Mouse (Mus musculus) MEL (cell line): ENCODE measurements around the gene Zswim9. TPM values are rescaled to one million over a fixed set of nuclear protein-coding genes. Genes with fewer than 3 reads are reported as not detected.

Source experiments
- DNase-seq: peaks from one replicate; pipeline ENCODE4 v3.0.0; 2011; ENCODE audit warnings: low read depth, low spot score
- H3K27ac ChIP-seq: 2 replicates; pipeline ENCODE4 v1.5.1; 2012; ENCODE audit warnings: low read depth, mild to moderate bottlenecking, control low read depth, low read length, moderate library complexity; ENCODE audit not compliant: control insufficient read depth
- H3K27me3 ChIP-seq, 2 experiments: fragments of 150-350 bp in 1 of 2; sonication (generic) in 1 of 2; 2 replicates each; pipeline ENCODE4 v1.6.1; 2012; ENCODE audit warnings: low read length in 2 of 2, mild to moderate bottlenecking in 2 of 2, improper control_type of control experiment in 1 of 2, moderate library complexity in 1 of 2; ENCODE audit not compliant: insufficient read depth in 2 of 2, control insufficient read depth in 1 of 2
- H3K36me3 ChIP-seq, 2 experiments: 2 replicates each; pipeline ENCODE4 v1.6.1; 2012 to 2014; ENCODE audit warnings: low read length in 2 of 2, improper control_type of control experiment in 1 of 2, inconsistent platforms in 1 of 2, mild to moderate bottlenecking in 1 of 2; ENCODE audit not compliant: insufficient read depth in 2 of 2, control insufficient read depth in 1 of 2
- H3K4me1 ChIP-seq, 2 experiments: fragments of 150-350 bp in 1 of 2; sonication (generic) in 1 of 2; 2 replicates each; pipeline ENCODE4 v1.6.1; 2012; ENCODE audit warnings: low read length in 2 of 2, improper control_type of control experiment in 1 of 2, mild to moderate bottlenecking in 1 of 2; ENCODE audit not compliant: insufficient read depth in 2 of 2, control insufficient read depth in 1 of 2
- H3K4me3 ChIP-seq, 2 experiments: fragments of 150-350 bp in 1 of 2; sonication (generic) in 1 of 2; 2 replicates each; pipeline ENCODE4 v1.5.1; 2012; ENCODE audit warnings: low read depth in 2 of 2, low read length in 2 of 2, mild to moderate bottlenecking in 2 of 2, moderate library complexity in 2 of 2, control low read depth in 1 of 2, improper control_type of control experiment in 1 of 2; ENCODE audit not compliant: control insufficient read depth in 1 of 2, insufficient read depth in 1 of 2
- H3K79me2 ChIP-seq: 2 replicates; pipeline ENCODE4 v1.6.1; 2012; ENCODE audit warnings: mild to moderate bottlenecking, low read length, moderate library complexity; ENCODE audit not compliant: control insufficient read depth, poor library complexity, insufficient read depth
- H3K9ac ChIP-seq: 2 replicates; pipeline ENCODE4 v1.6.1; 2012; ENCODE audit warnings: low read depth, mild to moderate bottlenecking, control low read depth, low read length, moderate library complexity; ENCODE audit not compliant: control insufficient read depth, poor library complexity, severe bottlenecking
- H3K9me3 ChIP-seq: fragments of 150-350 bp; sonication (generic); replicated peaks from 2 replicates; pipeline ENCODE4 v1.6.1; 2012; ENCODE audit warnings: mild to moderate bottlenecking, low read length, improper control_type of control experiment, moderate library complexity; ENCODE audit not compliant: insufficient read depth
- CHD1 ChIP-seq: IDR thresholded peaks from 2 replicates; pipeline ENCODE4 v1.6.1; 2012; ENCODE audit warnings: low read depth, mild to moderate bottlenecking, inconsistent platforms, low read length, improper control_type of control experiment
- CHD2 ChIP-seq: IDR thresholded peaks from 2 replicates; pipeline ENCODE4 v1.6.1; 2011; ENCODE audit warnings: low read length, improper control_type of control experiment
- CTCF ChIP-seq, 3 experiments: IDR thresholded peaks in 2 of 3; conservative IDR thresholded peaks in 1 of 3; 2 replicates each; pipeline ENCODE4 v1.5.1; 2011 to 2012; ENCODE audit warnings: low read length in 3 of 3, low read depth in 2 of 3, mild to moderate bottlenecking in 2 of 3, improper control_type of control experiment in 1 of 3, inconsistent platforms in 1 of 3, mixed read lengths in 1 of 3, moderate library complexity in 1 of 3; ENCODE audit not compliant: control insufficient read depth in 1 of 3, insufficient read depth in 1 of 3, poor library complexity in 1 of 3, severe bottlenecking in 1 of 3
- E2F4 ChIP-seq: IDR thresholded peaks from 2 replicates; pipeline ENCODE4 v1.6.1; 2011; ENCODE audit warnings: low read depth, low read length, improper control_type of control experiment, borderline replicate concordance
- ELF1 ChIP-seq: IDR thresholded peaks from 2 replicates; pipeline ENCODE4 v1.6.1; 2014; ENCODE audit warnings: low read depth, mild to moderate bottlenecking, inconsistent platforms, low read length, improper control_type of control experiment, moderate library complexity
- ETS1 ChIP-seq: IDR thresholded peaks from 2 replicates; pipeline ENCODE4 v1.6.1; 2012; ENCODE audit warnings: low read depth, mild to moderate bottlenecking, inconsistent platforms, low read length, improper control_type of control experiment, moderate library complexity
- GABPA ChIP-seq: IDR thresholded peaks from 2 replicates; pipeline ENCODE4 v1.6.1; 2012; ENCODE audit warnings: low read depth, mild to moderate bottlenecking, inconsistent platforms, low read length, improper control_type of control experiment, moderate library complexity
- JUND ChIP-seq: IDR thresholded peaks from 2 replicates; pipeline ENCODE4 v1.6.1; 2011; ENCODE audit warnings: low read depth, mild to moderate bottlenecking, improper control_type of control experiment, low read length
- KAT2A ChIP-seq: conservative IDR thresholded peaks from 2 replicates; pipeline ENCODE4 v1.6.1; 2012; ENCODE audit warnings: low read depth, low read length, improper control_type of control experiment, inconsistent platforms
- MAFK ChIP-seq: IDR thresholded peaks from 2 replicates; pipeline ENCODE4 v1.6.1; 2011; ENCODE audit warnings: low read depth, mild to moderate bottlenecking, low read length, improper control_type of control experiment, borderline replicate concordance
- MAX ChIP-seq: IDR thresholded peaks from 2 replicates; pipeline ENCODE4 v1.6.1; 2011; ENCODE audit warnings: low read length, improper control_type of control experiment
- MAZ ChIP-seq: IDR thresholded peaks from 2 replicates; pipeline ENCODE4 v1.6.1; 2012; ENCODE audit warnings: low read depth, mild to moderate bottlenecking, inconsistent platforms, low read length, improper control_type of control experiment
- NELFE ChIP-seq: IDR thresholded peaks from 2 replicates; pipeline ENCODE4 v1.6.1; 2011; ENCODE audit warnings: low read depth, low read length, improper control_type of control experiment
- NRF1 ChIP-seq: IDR thresholded peaks from 2 replicates; pipeline ENCODE4 v1.6.1; 2014; ENCODE audit warnings: low read depth, mild to moderate bottlenecking, inconsistent platforms, low read length, improper control_type of control experiment, moderate library complexity; ENCODE audit not compliant: poor library complexity, insufficient read depth, severe bottlenecking
- POLR2A ChIP-seq, 2 experiments: IDR thresholded peaks; 2 replicates each; pipeline ENCODE4 v1.6.1; 2011 to 2012; ENCODE audit warnings: low read length in 2 of 2, mild to moderate bottlenecking in 2 of 2, control low read depth in 1 of 2, improper control_type of control experiment in 1 of 2, low read depth in 1 of 2, moderate library complexity in 1 of 2; ENCODE audit not compliant: control insufficient read depth in 1 of 2, insufficient read depth in 1 of 2, poor library complexity in 1 of 2
- POLR2AphosphoS2 ChIP-seq: IDR thresholded peaks from 2 replicates; pipeline ENCODE4 v1.6.1; 2011; ENCODE audit warnings: low read length, improper control_type of control experiment
- POLR2AphosphoS5 ChIP-seq: IDR thresholded peaks from 2 replicates; pipeline ENCODE4 v1.6.1; 2012; ENCODE audit warnings: low read depth, borderline replicate concordance, mild to moderate bottlenecking, inconsistent platforms, low read length, moderate library complexity, mixed read lengths
- RAD21 ChIP-seq: IDR thresholded peaks from 2 replicates; pipeline ENCODE4 v1.6.1; 2011; ENCODE audit warnings: mild to moderate bottlenecking, low read depth, low read length, improper control_type of control experiment
- RCOR1 ChIP-seq: IDR thresholded peaks from 2 replicates; pipeline ENCODE4 v1.6.1; 2012; ENCODE audit warnings: low read depth, mild to moderate bottlenecking, inconsistent platforms, low read length, improper control_type of control experiment
- SIN3A ChIP-seq: IDR thresholded peaks from 2 replicates; pipeline ENCODE4 v1.6.1; 2012; ENCODE audit warnings: low read length, improper control_type of control experiment, inconsistent platforms
- SMC3 ChIP-seq: IDR thresholded peaks from 2 replicates; pipeline ENCODE4 v1.6.1; 2011; ENCODE audit warnings: low read depth, low read length, improper control_type of control experiment
- TAL1 ChIP-seq: IDR thresholded peaks from 2 replicates; pipeline ENCODE4 v1.6.1; 2012; ENCODE audit warnings: mild to moderate bottlenecking, inconsistent platforms, low read length, moderate library complexity, mixed read lengths
- UBTF ChIP-seq: IDR thresholded peaks from 2 replicates; pipeline ENCODE4 v1.6.1; 2012; ENCODE audit warnings: low read depth, mild to moderate bottlenecking, inconsistent platforms, low read length, improper control_type of control experiment, moderate library complexity, borderline replicate concordance; ENCODE audit not compliant: insufficient read depth
- USF1 ChIP-seq: IDR thresholded peaks from 2 replicates; pipeline ENCODE4 v1.6.1; 2014; ENCODE audit warnings: low read depth, mild to moderate bottlenecking, inconsistent platforms, low read length, improper control_type of control experiment, moderate library complexity
- USF2 ChIP-seq, 2 experiments: IDR thresholded peaks; 2 replicates each; pipeline ENCODE4 v1.6.1; 2011 to 2012; ENCODE audit warnings: improper control_type of control experiment in 2 of 2, low read length in 2 of 2, borderline replicate concordance in 1 of 2, inconsistent platforms in 1 of 2, low read depth in 1 of 2, mild to moderate bottlenecking in 1 of 2; ENCODE audit not compliant: insufficient read depth in 1 of 2
- ZC3H11A ChIP-seq: IDR thresholded peaks from 2 replicates; pipeline ENCODE4 v1.6.1; 2012; ENCODE audit warnings: low read depth, mild to moderate bottlenecking, inconsistent platforms, low read length, improper control_type of control experiment
- ZKSCAN1 ChIP-seq: IDR thresholded peaks from 2 replicates; pipeline ENCODE4 v1.6.1; 2012; ENCODE audit warnings: low read depth, mild to moderate bottlenecking, inconsistent platforms, low read length, improper control_type of control experiment, moderate library complexity
- ZMIZ1 ChIP-seq: IDR thresholded peaks from 2 replicates; pipeline ENCODE4 v1.6.1; 2012; ENCODE audit warnings: low read depth, mild to moderate bottlenecking, inconsistent platforms, low read length, improper control_type of control experiment, moderate library complexity
- polyA plus RNA-seq, 2 experiments: library from polyadenylated mRNA; stranded (reverse) in 1 of 2; unstranded in 1 of 2; fragments of >175 nt in 1 of 2; fragments of >200 nt in 1 of 2; gene quantifications; 2 replicates each; pipeline versions ENCODE4 v1.2.1 to v1.2.4; 2012; ENCODE audit warnings: low replicate concordance in 2 of 2, low read depth in 1 of 2; ENCODE audit not compliant: insufficient read length in 2 of 2, insufficient read depth in 1 of 2, missing spikeins in 1 of 2
- total RNA-seq: library from RNA; depleted of rRNA; stranded (reverse); fragments of 300-350 nt; gene quantifications from 2 replicates; pipeline ENCODE4 v1.2.3, GENCODE M21; 2012

Zswim9 gene
- total and polyA plus RNA-seq, 3 experiments: 6.1 to 46.6 (median 7.7) TPM

- no peaks in the 10 kb centered on the region for H3K27me3 ChIP-seq
- H3K27ac ChIP-seq: no peak overlapping the region
- no peak overlapping the region for H3K4me3 ChIP-seq
- no peak overlapping the region for H3K9ac ChIP-seq
- DNase-seq: no peak
- TF ChIP-seq MAX (no peak), RAD21 (no peak), NRF1 (no peak), JUND (no peak), SIN3A (no peak), UBTF (no peak), E2F4 (no peak), GABPA (no peak), ZMIZ1 (no peak), CHD2 (no peak), TAL1 (no peak), MAZ (no peak), SMC3 (no peak), ZKSCAN1 (no peak), POLR2AphosphoS2 (no peak), USF1 (no peak), NELFE (no peak), ZC3H11A (no peak), USF2 (IDR thresholded peaks at IDR 0.05; ENCODE audit: borderline replicate concordance in 1 of 2, insufficient read depth in 1 of 2, low read depth in 1 of 2, low read length in 2 of 2) (no peak)
- H3K4me1 ChIP-seq: no peaks in the 10 kb centered on the region
- no peaks in the 10 kb centered on the region for H3K36me3 ChIP-seq
- H3K79me2 ChIP-seq: no peaks in the 10 kb centered on the region
- no peaks in the 10 kb centered on the region for H3K9me3 ChIP-seq
Measured at GRCm38 (mm10) chr7:13260746-13261700, 17.5 kb downstream of the Zswim9 start.

GRCm38 (mm10) chr7:13212720-13213119 lies 65.8 kb downstream of the Zswim9 start, which contains the start of gene Vmn1r89:
Gene Vmn1r89 (plus strand): TSS chr7:13213020.
- no peak for TF ChIP-seq GABPA
- TF ChIP-seq ZC3H11A: no peak
- no peak for TF ChIP-seq ZKSCAN1
- no peak for TF ChIP-seq CHD1
- TF ChIP-seq POLR2AphosphoS5: no peak
- TF ChIP-seq MAFK: no peak
- no peak for TF ChIP-seq KAT2A
- TF ChIP-seq UBTF: no peak
- no peak for TF ChIP-seq ELF1
- TF ChIP-seq CTCF (IDR thresholded peaks at IDR 0.05 in 2 of 3, conservative IDR thresholded peaks at IDR 0.05 in 1 of 3; ENCODE audit: control insufficient read depth in 1 of 3, insufficient read depth in 1 of 3, low read depth in 2 of 3, low read length in 3 of 3, poor library complexity in 1 of 3, severe bottlenecking in 1 of 3): no peak
- no peak for TF ChIP-seq NELFE
- no peak for TF ChIP-seq MAZ
- TF ChIP-seq POLR2A (IDR thresholded peaks at IDR 0.05; ENCODE audit: control insufficient read depth in 1 of 2, insufficient read depth in 1 of 2, low read depth in 1 of 2, low read length in 2 of 2, poor library complexity in 1 of 2): no peak
- TF ChIP-seq ETS1: no peak
- no peak for TF ChIP-seq JUND
- TF ChIP-seq ZMIZ1: no peak
- TF ChIP-seq MAX: no peak
- TF ChIP-seq E2F4: no peak
- TF ChIP-seq RCOR1: no peak
- TF ChIP-seq, all 39 proteins: peak for 0
- DNase-seq: no peak
- H3K4me1 ChIP-seq: no peaks in the 10 kb centered on the region
- no peak within 1 kb of the TSS for H3K4me3 ChIP-seq
- no peaks in the 10 kb centered on the region for H3K27me3 ChIP-seq
- no peaks in the 10 kb centered on the region for H3K79me2 ChIP-seq
- no peaks in the 10 kb centered on the region for H3K9me3 ChIP-seq
- no peak within 1 kb of the TSS for H3K27ac ChIP-seq
- H3K9ac ChIP-seq: no peak within 1 kb of the TSS
- H3K36me3 ChIP-seq: no peaks in the 10 kb centered on the region
